Mouse (Mus musculus) embryonic facial prominence, embryonic 12.5 days (tissue): ENCODE results near the gene Vkorc1l1. TPM values are rescaled to one million over a fixed set of nuclear protein-coding genes. Genes with fewer than 3 reads are reported as not detected.
"Not testable (repeated sequence)": the region's sequence is repeated elsewhere in the genome, so short reads cannot be mapped to it uniquely, and the experiment has no call there.

Source experiments
- ATAC-seq: fragments of 200-750 bp; cut with Nextera tagmentation; 2 replicates; pipeline ENCODE4 v1.8.0; 2017; ENCODE audit not compliant: insufficient number of reproducible peaks, insufficient read depth, low FRiP score, low TSS enrichment
- H3K27ac ChIP-seq: fragments of 300-500 bp; sonication (generic); 2 replicates; pipeline ENCODE4 v1.5.1; 2016; ENCODE audit warnings: mild to moderate bottlenecking
- H3K27me3 ChIP-seq: fragments of 300-500 bp; sonication (generic); 2 replicates; pipeline ENCODE4 v1.6.1; 2016; ENCODE audit warnings: mild to moderate bottlenecking, moderate library complexity
- H3K36me3 ChIP-seq: fragments of 300-500 bp; sonication (generic); 2 replicates; pipeline ENCODE4 v1.6.1; 2016; ENCODE audit warnings: mild to moderate bottlenecking
- H3K4me1 ChIP-seq: fragments of 300-500 bp; sonication (generic); 2 replicates; pipeline ENCODE4 v1.6.1; 2016
- H3K4me2 ChIP-seq: fragments of 300-500 bp; sonication (generic); replicated peaks from 2 replicates; pipeline ENCODE4 v1.6.1; 2016; ENCODE audit warnings: mild to moderate bottlenecking, moderate library complexity
- H3K4me3 ChIP-seq: fragments of 300-500 bp; sonication (generic); 2 replicates; pipeline ENCODE4 v1.5.1; 2016; ENCODE audit warnings: mild to moderate bottlenecking
- H3K9ac ChIP-seq: fragments of 300-500 bp; sonication (generic); 2 replicates; pipeline ENCODE4 v1.6.1; 2016; ENCODE audit warnings: mild to moderate bottlenecking, moderate library complexity
- H3K9me3 ChIP-seq: fragments of 300-500 bp; sonication (generic); 2 replicates; pipeline ENCODE4 v1.6.1; 2016; ENCODE audit warnings: mild to moderate bottlenecking, moderate library complexity
- WGBS: fragments of 180-500 bp; shearing (Covaris S2); methylation state at CpG from one replicate; pipeline ENCODE4 v1.1.7; 2016; 5-methylcytosine and 5-hydroxymethylcytosine counted together
- polyA plus RNA-seq: library from polyadenylated mRNA; unstranded; fragments of >200 nt; fragmentation: Nextera tagmentation; extraction: Ambion mirVana; gene quantifications from 2 replicates; pipeline ENCODE4 v1.2.1, GENCODE M21; 2016

The Vkorc1l1 gene
- polyA plus RNA-seq, 1 experiment from 2014 or later, result 35.8 TPM

DNA sequence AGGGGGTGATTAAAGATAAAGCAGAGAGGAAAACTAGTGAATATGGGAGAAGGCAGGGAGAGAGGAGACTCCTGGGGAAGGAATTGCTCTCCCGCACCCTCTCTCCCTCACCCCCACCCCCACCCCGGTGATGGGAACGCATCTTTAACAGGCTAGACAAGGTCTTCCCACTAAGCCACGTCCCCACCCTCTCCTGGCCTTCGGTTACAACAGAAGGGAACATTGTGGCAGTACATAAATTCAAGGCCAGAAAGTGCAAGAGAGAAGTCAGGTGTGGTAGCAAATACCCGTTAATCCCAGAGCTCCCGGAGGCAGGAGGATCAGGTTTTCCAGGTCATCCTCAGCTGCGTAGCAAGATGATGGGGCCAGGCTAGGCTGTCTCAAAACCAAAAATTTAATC, 22.4 kb upstream of the Vkorc1l1 start:
- no peak for ATAC-seq
- 62% methylated on average over 8 of the region's 8 CpGs for WGBS

DNA sequence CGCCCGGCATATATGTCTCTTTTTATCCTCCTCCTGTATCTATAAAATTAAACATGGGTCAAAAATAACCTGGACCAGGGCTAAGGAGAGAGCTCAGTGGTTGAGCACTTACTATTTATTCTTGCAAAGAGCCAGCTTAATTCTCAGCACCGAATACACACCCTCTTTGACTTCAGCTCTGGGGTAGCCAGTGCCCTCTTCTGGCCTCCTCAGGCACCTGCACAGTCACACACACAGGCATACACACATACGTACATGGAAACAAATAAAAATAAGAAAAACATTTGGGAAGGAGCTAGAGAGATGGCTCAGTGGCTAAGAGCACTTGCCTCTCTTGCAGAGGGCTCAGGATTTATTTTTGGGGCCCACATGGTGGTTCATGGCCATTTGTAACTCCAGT, 19.8 kb upstream of the Vkorc1l1 start:
- no peaks in the 10 kb centered on the region for H3K9me3 ChIP-seq
- H3K9ac ChIP-seq, result no peak overlapping the region
- H3K4me3 ChIP-seq, result no peak overlapping the region
- no peaks in the 10 kb centered on the region for H3K36me3 ChIP-seq
- WGBS, result 94% methylated on average over 4 of the region's 4 CpGs
- H3K4me1 ChIP-seq, result no peaks in the 10 kb centered on the region
- no peak overlapping the region for H3K27ac ChIP-seq
- no peak for ATAC-seq
- H3K4me2 ChIP-seq, result no peak overlapping the region
- no peaks in the 10 kb centered on the region for H3K27me3 ChIP-seq

More for the DNA sequence above, 22.4 kb upstream of the Vkorc1l1 start:
- Histone ChIP-seq H3K4me2 (no peak overlapping the region), H3K4me1 (no peaks in the 10 kb centered on the region), H3K4me3 (no peak overlapping the region), H3K36me3 (no peaks in the 10 kb centered on the region), H3K9ac (no peak overlapping the region), H3K27me3 (no peaks in the 10 kb centered on the region), H3K9me3 (no peaks in the 10 kb centered on the region), H3K27ac (no peak overlapping the region)

DNA sequence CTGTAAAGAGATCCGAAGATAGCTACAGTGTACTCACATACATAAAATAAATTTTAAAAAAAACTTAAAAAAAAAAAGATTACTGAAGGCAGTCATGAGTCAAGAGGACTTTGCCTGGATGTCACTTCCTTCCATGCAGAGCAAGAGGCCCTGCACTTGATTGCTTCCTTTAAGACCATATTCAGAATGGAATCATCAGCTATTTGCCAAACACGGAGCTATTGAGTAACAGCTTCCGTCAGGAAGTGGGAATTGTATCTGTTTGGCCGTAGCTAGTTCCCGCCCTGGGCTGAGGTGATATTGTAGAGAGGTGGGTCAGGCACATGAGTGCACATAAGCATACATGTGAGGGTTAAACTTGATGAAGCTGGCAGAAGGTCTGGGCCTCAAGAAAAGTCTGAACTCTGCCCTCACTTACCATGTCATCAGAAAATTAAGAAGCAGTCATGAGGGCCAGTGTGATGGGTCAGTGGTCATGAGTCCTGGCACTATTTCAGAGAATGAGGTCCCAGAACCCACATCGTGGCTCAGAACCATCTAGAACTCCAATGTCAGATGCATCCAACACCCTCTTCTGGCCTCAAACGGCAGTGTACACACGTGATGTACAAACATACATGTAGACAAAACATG, 16.8 kb upstream of the Vkorc1l1 start:
- H3K4me3 ChIP-seq, result no peak overlapping the region
- H3K27me3 ChIP-seq, result no peaks in the 10 kb centered on the region
- no peaks in the 10 kb centered on the region for H3K4me1 ChIP-seq
- H3K27ac ChIP-seq, result no peak overlapping the region
- no peaks in the 10 kb centered on the region for H3K9me3 ChIP-seq
- no peak overlapping the region for H3K4me2 ChIP-seq
- ATAC-seq, result no peak
- no peak overlapping the region for H3K9ac ChIP-seq
- 82% methylated on average over 8 of the region's 8 CpGs for WGBS
- no peaks in the 10 kb centered on the region for H3K36me3 ChIP-seq

DNA sequence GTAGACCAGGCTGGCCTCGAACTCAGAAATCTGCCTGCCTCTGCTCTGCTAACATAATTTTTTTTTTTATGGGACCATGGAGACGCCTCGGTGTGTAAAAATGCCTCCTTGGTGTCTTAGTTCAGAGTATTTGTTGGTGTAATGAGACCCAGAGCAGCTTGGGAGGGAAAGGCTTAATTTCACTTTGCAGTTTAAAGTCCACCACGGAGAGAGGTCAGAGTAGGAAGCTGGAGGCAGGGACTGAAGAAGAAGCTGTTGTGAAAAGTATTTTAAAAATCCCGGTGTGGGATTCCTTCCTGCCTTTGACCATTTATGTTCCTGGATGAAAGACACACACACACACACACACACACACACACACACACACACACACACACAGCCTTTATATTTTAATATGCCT, 15.8 kb upstream of the Vkorc1l1 start:
- Histone ChIP-seq H3K4me1 (no peaks in the 10 kb centered on the region), H3K36me3 (no peaks in the 10 kb centered on the region), H3K9me3 (no peaks in the 10 kb centered on the region), H3K27me3 (no peaks in the 10 kb centered on the region), H3K9ac (no peak overlapping the region), H3K27ac (no peak overlapping the region), H3K4me2 (no peak overlapping the region), H3K4me3 (no peak overlapping the region)
- 79% methylated on average over 5 of the region's 5 CpGs for WGBS
- no peak for ATAC-seq

DNA sequence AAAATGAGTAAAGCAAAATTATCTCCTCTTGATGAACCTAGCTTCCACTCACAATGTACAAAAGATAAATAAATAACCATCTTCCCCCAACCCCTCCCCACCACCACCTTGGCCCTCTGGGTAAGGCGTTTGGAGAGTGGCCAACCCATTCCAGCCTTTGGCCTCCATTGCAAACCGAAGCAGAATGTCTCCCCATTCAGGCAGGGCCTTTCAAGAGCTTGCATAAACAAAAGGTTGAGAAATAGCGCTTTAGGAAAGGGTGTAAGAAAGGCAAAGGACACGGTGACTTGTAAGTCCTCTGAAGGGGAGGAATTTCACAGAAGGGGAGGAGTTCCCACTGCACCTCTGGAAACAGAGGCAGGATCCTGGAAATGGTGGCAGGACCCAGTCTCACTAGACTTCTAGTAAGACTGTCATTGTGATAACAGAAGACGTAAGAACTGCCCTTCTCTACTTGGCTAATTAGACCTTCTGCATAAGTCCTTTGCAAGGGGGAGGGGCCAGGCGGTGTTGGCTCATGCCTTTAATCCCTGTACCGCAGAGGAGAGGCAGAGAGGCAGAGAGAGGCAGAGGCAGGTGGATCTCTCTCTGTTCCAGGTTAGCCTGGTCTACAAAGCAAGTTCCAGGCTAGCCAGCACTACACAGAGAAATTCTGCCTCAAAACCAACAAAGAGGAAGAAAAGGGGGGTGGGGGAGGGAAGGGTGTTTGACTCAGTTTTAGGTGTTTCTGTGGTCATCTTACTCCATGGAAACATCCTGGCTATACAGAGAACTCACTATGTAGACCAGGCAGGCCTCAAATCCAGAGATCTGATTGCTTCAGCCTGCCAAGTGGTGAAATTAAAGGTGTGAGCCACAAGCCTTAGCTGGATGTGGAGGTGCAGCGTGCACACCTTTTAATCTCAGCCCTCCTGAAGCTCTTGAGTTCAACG, 11.6 kb upstream of the Vkorc1l1 start:
- no peak overlapping the region for H3K9ac ChIP-seq
- H3K36me3 ChIP-seq, result no peaks in the 10 kb centered on the region
- H3K4me3 ChIP-seq, result no peak overlapping the region
- no peak for ATAC-seq
- H3K4me2 ChIP-seq, result no peak overlapping the region
- H3K27me3 ChIP-seq, result no peaks in the 10 kb centered on the region
- WGBS, result 56% methylated on average over 9 of the region's 9 CpGs
- no peaks in the 10 kb centered on the region for H3K4me1 ChIP-seq
- no peaks in the 10 kb centered on the region for H3K9me3 ChIP-seq
- no peak overlapping the region for H3K27ac ChIP-seq

DNA sequence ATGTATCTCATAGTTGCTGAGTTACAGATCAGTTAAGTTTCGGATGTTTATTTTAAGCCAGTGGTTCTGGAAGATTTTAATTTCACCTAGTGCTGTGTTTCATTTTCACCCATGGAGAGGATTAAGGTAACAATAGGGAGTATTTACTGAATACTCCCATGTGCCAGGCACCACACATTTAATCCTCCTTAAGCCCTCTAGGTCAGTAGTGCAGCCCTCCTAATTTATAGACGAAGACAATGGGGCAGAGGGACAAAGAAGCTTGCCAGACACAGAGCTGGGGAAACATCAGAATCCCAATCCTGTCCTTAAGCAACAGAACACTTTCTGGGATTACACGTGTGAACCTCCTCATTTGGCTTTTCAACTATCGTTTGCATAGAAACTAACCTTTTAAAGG, 4.8 kb upstream of the Vkorc1l1 start:
- ATAC-seq, result no peak
- Histone ChIP-seq H3K9ac (no peak overlapping the region), H3K4me3 (no peak overlapping the region), H3K9me3 (no peaks in the 10 kb centered on the region), H3K4me2 (no peak overlapping the region), H3K36me3 (no peaks in the 10 kb centered on the region), H3K4me1 (no peaks in the 10 kb centered on the region), H3K27ac (no peak overlapping the region), H3K27me3 (no peaks in the 10 kb centered on the region)
- WGBS, result 41% methylated on average over 4 of the region's 4 CpGs

DNA sequence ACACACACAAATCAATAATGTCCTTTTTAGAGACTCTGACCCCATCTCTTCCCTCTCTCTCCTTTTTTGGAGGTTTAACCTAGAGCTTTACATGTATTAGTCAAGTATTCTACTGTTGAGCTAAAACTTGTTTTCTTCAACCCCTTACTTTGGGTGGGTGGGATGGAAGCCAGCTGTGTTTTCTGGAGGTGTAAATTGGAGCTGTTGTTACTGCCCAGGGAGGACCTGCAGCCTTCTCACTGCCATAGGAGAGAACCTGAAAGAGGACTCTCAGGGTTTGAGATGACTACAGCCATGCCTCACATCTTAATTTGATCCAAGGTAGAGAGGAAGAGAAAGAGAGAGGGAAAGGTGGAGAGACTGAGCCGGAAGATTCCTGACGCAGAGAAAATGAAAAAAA, 1.5 kb upstream of the Vkorc1l1 start:
- Histone ChIP-seq H3K36me3 (peaks cover 6% of the 10 kb centered on the region; the same call in 1 of the 2 replicates), H3K4me3 (no peak overlapping the region), H3K9ac (no peak overlapping the region), H3K9me3 (no peaks in the 10 kb centered on the region), H3K4me1 (peaks cover 2% of the 10 kb centered on the region; the same call in 1 of the 2 replicates), H3K27me3 (no peaks in the 10 kb centered on the region), H3K4me2 (no peak overlapping the region), H3K27ac (no peak overlapping the region)
- no peak for ATAC-seq
- 66% methylated on average over 2 of the region's 2 CpGs for WGBS

DNA sequence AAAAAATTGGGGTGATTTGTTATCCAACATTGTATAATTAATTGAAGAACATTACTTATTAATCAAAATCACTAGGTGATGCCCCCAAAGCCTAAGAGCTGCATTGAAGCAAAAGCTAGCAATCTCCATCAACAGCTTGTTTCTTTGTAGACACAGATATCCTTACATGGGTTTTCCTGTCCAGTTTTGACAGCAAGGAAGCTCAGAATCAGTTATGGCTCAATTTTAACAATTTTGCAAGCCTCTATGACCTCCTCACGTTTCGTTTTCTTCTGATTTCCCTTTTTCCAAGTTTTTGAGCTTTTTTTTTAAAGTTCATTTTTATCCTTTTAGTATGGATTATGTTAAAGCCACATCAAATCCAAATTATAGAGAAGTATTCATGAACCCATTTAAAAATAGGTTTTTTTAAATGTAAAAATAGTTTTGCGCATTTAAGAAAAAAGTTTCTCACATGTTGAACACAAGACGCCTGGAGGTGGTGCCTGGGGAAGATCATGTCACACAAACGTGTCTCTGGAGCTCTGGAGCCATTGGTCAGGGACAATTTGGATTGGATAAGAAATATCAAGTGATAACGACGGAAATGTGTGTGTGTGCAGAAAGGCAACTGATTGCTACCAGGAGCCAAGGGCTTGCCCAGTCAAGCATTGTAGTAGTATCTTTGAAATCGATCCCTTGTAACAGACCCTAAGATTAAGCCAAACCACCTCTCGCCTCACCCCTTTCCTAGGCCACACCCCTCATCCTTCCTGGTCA, 855 bp upstream of the Vkorc1l1 start:
- peak overlapping the region; percentile 44 for H3K4me2 ChIP-seq
- H3K27me3 ChIP-seq, result no peaks in the 10 kb centered on the region
- 8% methylated on average over 9 of the region's 9 CpGs for WGBS
- peaks cover 2% of the 10 kb centered on the region; the same call in 1 of the 2 replicates for H3K4me1 ChIP-seq
- H3K36me3 ChIP-seq, result peaks cover 9% of the 10 kb centered on the region; the same call in 1 of the 2 replicates
- H3K9ac ChIP-seq, result no peak overlapping the region
- peak overlapping the region; percentile 91 for H3K4me3 ChIP-seq
- peak; percentile 57; the same call in 1 of the 2 replicates for ATAC-seq
- no peaks in the 10 kb centered on the region for H3K9me3 ChIP-seq
- H3K27ac ChIP-seq, result 0 out of 2 replicates have a peak overlapping the region, but pooled peaks have one; percentile 41

DNA sequence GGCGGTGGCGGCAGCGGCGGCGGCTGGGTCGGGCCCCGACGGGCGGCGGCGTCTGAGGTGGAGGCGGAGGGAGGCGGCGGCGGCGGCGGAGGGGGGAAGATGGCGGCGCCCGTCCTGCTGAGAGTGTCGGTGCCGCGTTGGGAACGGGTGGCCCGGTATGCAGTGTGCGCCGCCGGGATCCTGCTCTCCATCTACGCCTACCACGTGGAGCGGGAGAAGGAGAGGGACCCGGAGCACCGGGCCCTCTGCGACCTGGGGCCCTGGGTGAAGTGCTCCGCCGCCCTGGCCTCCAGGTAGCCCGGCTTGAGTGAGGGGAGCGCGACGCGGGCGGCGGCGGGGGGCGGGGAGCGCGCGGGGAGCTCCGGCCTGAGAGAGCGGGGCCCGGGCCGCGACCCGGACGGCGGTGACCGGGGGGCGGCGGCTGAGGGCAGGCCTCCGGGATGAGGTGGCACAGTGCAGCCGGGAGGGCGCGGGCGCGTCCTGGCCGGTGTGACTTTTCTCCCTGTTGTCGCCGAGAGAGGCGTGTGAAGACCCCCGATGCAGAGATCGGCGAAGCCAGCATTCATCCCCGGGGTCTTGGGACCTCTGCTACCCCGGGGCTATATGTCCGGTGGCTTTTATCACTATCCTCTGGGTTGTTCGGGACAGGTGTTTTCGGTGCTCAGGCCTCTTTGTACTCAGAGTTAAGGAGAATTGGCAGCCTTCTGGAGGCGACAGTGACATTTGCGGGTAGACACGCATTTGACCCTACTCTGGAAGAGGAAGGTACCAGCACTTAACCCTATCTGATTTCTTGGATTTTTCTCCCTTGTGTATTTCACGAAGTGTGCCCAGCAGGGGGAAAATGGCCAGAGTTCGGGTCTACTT, 536 bp downstream of the Vkorc1l1 start:
- Histone ChIP-seq H3K27ac (peak overlapping the region; percentile 72), H3K4me2 (peak overlapping the region; percentile 79), H3K4me3 (peak overlapping the region; percentile 91), H3K9ac (peak overlapping the region; percentile 90)
- not testable (repeated sequence) for H3K4me1 ChIP-seq, H3K36me3 ChIP-seq, H3K9me3 ChIP-seq, H3K27me3 ChIP-seq
- WGBS, result 0% methylated on average over 45 of the region's 82 CpGs
- peak; percentile 60 for ATAC-seq

DNA sequence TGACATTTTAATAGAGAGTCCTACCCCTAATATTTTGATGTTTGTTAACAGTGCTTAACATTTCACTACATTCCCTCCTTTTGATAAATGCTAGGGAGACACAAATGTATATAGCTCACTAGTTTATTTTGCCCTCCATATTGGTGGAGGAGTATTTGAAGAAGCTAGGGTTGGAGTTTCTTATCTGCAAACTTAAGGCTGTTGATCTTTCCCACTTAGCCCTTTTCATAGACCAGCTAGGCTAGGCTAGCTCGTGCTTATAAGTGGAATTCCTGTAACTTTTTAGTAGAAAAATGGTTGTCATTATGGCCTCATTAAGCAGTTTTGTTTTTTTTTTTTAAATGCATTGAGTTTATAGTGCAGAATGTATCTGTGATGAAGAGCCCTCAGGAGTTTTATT, 1.6 kb downstream of the Vkorc1l1 start:
- Histone ChIP-seq H3K4me3 (no peak overlapping the region), H3K9ac (no peak overlapping the region), H3K9me3 (no peaks in the 10 kb centered on the region), H3K4me1 (peaks cover 2% of the 10 kb centered on the region; the same call in 1 of the 2 replicates), H3K4me2 (no peak overlapping the region), H3K27me3 (no peaks in the 10 kb centered on the region), H3K36me3 (peaks cover 9% of the 10 kb centered on the region; the same call in 1 of the 2 replicates), H3K27ac (no peak overlapping the region)
- WGBS, result 82% methylated on average over 1 of the region's 1 CpGs
- no peak for ATAC-seq
